Mouse (Mus musculus) megakaryocyte-erythroid progenitor cell, adult 5-6 weeks (primary cell): Measurements from ENCODE around the gene Sik3. TPM values are rescaled to one million over a fixed set of nuclear protein-coding genes. Genes with fewer than 3 reads are reported as not detected.
A peak's percentile ranks its signal among the peaks of the same experiment; 100 is the strongest.

Source experiments
- ATAC-seq: replicated peaks from 2 replicates; pipeline ENCODE4 v1.8.0; 2016; ENCODE audit warnings: mild to moderate bottlenecking, inconsistent platforms; ENCODE audit not compliant: severe bottlenecking, poor library complexity, low FRiP score, low TSS enrichment
- total RNA-seq, 2 experiments: library from RNA; stranded (forward) in 1 of 2; stranded (reverse) in 1 of 2; fragments of 200-1000, 215-1000 nt in 1 of 2; fragments of >200 nt in 1 of 2; fragmentation: Nextera tagmentation in 1 of 2; gene quantifications; 2 replicates each; pipeline ENCODE4 v1.2.3; 2014 to 2017

The Sik3 gene
- total RNA-seq (2014; fragmentation: Nextera tagmentation) (23.8 and 29.0 TPM in 2 replicates), total RNA-seq (2017) (15.2 and 16.6 TPM in 2 replicates)

- ATAC-seq: peak; percentile 65
These were observed at the start of gene Sik3, which contains the start of gene Pafah1b2 for GRCm38 (mm10) chr9:46012091-46013008. Sik3 (plus strand) TSS chr9:46012820. Pafah1b2 (minus strand) TSS chr9:46012690.

GRCm38 (mm10) chr9:45963577-45963976, 49.0 kb upstream of the Sik3 start:
- ATAC-seq: no peak

GRCm38 (mm10) chr9:45976884-45977283, 35.7 kb upstream of the Sik3 start:
- no peak for ATAC-seq

GRCm38 (mm10) chr9:45979778-45980177, 32.8 kb upstream of the Sik3 start:
- ATAC-seq: no peak

- ATAC-seq: no peak
These were observed 32.0 kb upstream of the Sik3 start for GRCm38 (mm10) chr9:45980611-45981010.

- no peak for ATAC-seq
These were observed 31.3 kb upstream of the Sik3 start for GRCm38 (mm10) chr9:45981331-45981730.

- peak; percentile 57 for ATAC-seq
These were observed 28.8 kb upstream of the Sik3 start for GRCm38 (mm10) chr9:45983676-45984408.

GRCm38 (mm10) chr9:45984409-45985228, 28.0 kb upstream of the Sik3 start:
- peak; percentile 75 for ATAC-seq

GRCm38 (mm10) chr9:45985229-45985567, 27.4 kb upstream of the Sik3 start:
- peak; percentile 40 for ATAC-seq

- ATAC-seq: no peak
These were observed 13.6 kb upstream of the Sik3 start for GRCm38 (mm10) chr9:45999009-45999408.

- no peak for ATAC-seq
These were observed 8.9 kb upstream of the Sik3 start for GRCm38 (mm10) chr9:46003729-46004128.

GRCm38 (mm10) chr9:46004529-46004928, 8.1 kb upstream of the Sik3 start:
- ATAC-seq: no peak

- ATAC-seq: no peak
These were observed 6.4 kb upstream of the Sik3 start for GRCm38 (mm10) chr9:46006224-46006623.

- ATAC-seq: no peak
These were observed 3.5 kb upstream of the Sik3 start for GRCm38 (mm10) chr9:46008931-46009668.

GRCm38 (mm10) chr9:46009669-46009983, 3.0 kb upstream of the Sik3 start:
- ATAC-seq: no peak

GRCm38 (mm10) chr9:46011094-46011970, 1.3 kb upstream of the Sik3 start:
- peak; percentile 28 for ATAC-seq

- ATAC-seq: no peak
These were observed 478 bp downstream of the Sik3 start for GRCm38 (mm10) chr9:46013009-46013586.

GRCm38 (mm10) chr9:46013616-46014015, 996 bp downstream of the Sik3 start:
- no peak for ATAC-seq
